Mouse (Mus musculus) heart, embryonic 15.5 days (tissue): ENCODE results near the gene S1pr3. TPM values are rescaled to one million over a fixed set of nuclear protein-coding genes. Genes with fewer than 3 reads are reported as not detected.

ENCODE experiments used
- ATAC-seq: fragments of 200-750 bp; cut with Nextera tagmentation; replicated peaks from 2 replicates; pipeline ENCODE4 v1.8.0; 2017; ENCODE audit warnings: low read depth, moderate TSS enrichment; ENCODE audit not compliant: insufficient number of reproducible peaks, insufficient read depth, low FRiP score
- H3K27ac ChIP-seq: fragments of 300-500 bp; sonication (generic); 2 replicates; pipeline ENCODE4 v1.5.1; 2015; ENCODE audit warnings: mild to moderate bottlenecking, inconsistent platforms
- H3K27me3 ChIP-seq: fragments of 300-500 bp; sonication (generic); 2 replicates; pipeline ENCODE4 v1.6.1; 2015; ENCODE audit warnings: inconsistent platforms
- H3K36me3 ChIP-seq: fragments of 300-500 bp; sonication (generic); 2 replicates; pipeline ENCODE4 v1.6.1; 2015; ENCODE audit warnings: mild to moderate bottlenecking, inconsistent platforms
- H3K4me1 ChIP-seq: fragments of 300-500 bp; sonication (generic); replicated peaks from 2 replicates; pipeline ENCODE4 v1.6.1; 2015; ENCODE audit warnings: inconsistent platforms
- H3K4me2 ChIP-seq: fragments of 300-500 bp; sonication (generic); 2 replicates; pipeline ENCODE4 v1.6.1; 2015; ENCODE audit warnings: inconsistent platforms, mild to moderate bottlenecking, moderate library complexity
- H3K4me3 ChIP-seq: fragments of 300-500 bp; sonication (generic); 2 replicates; pipeline ENCODE4 v1.5.1; 2015; ENCODE audit warnings: mild to moderate bottlenecking, inconsistent platforms
- H3K9ac ChIP-seq: fragments of 300-500 bp; sonication (generic); 2 replicates; pipeline ENCODE4 v1.6.1; 2015; ENCODE audit warnings: mild to moderate bottlenecking, inconsistent platforms
- H3K9me3 ChIP-seq: fragments of 300-500 bp; sonication (generic); replicated peaks from 2 replicates; pipeline ENCODE4 v1.6.1; 2016; ENCODE audit warnings: inconsistent platforms
- WGBS: fragments of 180-500 bp; shearing (Covaris S2); methylation state at CpG from one replicate; pipeline ENCODE4 v1.1.7; 2015; ENCODE audit warnings: mixed read lengths; 5-methylcytosine and 5-hydroxymethylcytosine counted together
- polyA plus RNA-seq: library from polyadenylated mRNA; unstranded; fragments of >200 nt; fragmentation: Nextera tagmentation; extraction: Ambion mirVana; gene quantifications from 2 replicates; pipeline ENCODE4 v1.2.1, GENCODE M21; 2015

S1pr3 gene
- polyA plus RNA-seq, 1 experiment from 2014 or later = 18.8 TPM

DNA sequence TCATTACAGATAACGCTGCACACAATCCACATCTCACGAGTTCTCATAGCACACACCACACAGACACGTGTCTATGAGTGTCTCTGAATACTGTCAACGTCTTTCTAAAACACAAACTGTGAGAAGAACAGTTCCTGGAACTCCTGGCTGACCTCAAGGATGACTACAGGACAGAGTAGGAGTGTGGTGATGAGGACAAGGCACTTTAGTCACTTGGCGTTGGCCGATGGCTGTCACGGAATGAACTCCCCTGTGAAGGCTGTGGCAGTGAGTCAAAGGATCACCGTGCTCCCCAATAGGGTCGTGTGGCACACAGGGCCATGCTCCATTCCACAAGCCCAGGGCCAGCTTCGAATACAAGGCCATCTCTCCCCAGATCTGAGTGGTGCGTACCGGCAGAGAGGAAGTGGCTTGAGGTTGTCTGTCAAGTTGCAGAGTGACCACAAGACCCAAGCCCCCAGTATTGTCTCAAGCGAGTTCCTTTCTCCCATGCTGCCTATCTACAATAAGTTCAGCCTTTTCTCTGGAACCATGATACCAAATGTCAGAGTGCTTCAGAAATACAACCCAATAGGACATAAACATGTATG is 2.6 kb upstream of the S1pr3 start:
- no peaks in the 10 kb centered on the region for H3K9me3 ChIP-seq
- H3K27me3 ChIP-seq = peaks cover 12% of the 10 kb centered on the region
- WGBS = 72% methylated on average over 13 of the region's 13 CpGs
- peaks cover 20% of the 10 kb centered on the region for H3K4me1 ChIP-seq
- H3K4me2 ChIP-seq = no peak overlapping the region
- no peak for ATAC-seq
- H3K27ac ChIP-seq = no peak overlapping the region
- no peaks in the 10 kb centered on the region for H3K36me3 ChIP-seq
- no peak overlapping the region for H3K9ac ChIP-seq
- H3K4me3 ChIP-seq = no peak overlapping the region

DNA sequence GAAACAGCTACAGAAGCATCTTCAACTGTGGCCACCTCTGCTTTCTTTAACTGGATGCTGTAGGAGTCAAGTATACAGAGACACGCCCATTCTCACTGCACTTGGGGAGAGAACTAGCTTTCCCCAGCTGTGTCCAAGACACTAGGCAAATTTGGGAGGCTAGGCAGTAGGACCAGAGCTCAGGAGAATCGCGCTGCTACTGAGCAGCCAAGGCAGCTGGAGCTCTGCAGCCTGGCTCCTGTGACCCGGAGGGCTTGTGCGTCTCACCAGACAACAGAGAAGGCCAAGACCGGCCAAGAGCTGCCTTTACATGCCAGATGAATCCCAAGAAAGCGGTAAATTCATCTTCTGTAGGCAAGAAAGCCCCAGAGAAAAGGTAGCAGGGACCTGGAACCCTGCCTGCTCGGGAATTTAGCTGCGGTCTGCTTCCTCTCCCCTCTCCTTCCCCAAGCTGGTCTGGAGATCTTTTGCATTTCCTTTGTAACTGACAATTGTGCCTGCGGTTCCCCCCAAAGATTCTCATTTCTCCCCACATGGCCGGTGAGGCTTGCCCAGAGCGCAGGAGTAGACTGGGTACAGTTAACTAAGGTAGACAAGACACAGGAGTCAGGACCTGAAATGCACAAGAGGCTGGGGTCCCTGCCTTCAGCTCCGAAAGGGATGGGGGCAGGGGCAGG is 760 bp upstream of the S1pr3 start:
- Histone ChIP-seq H3K27ac (peak overlapping the region; percentile 58), H3K4me2 (peak overlapping the region; percentile 86), H3K4me1 (peaks cover 29% of the 10 kb centered on the region), H3K9me3 (no peaks in the 10 kb centered on the region), H3K36me3 (no peaks in the 10 kb centered on the region), H3K27me3 (peaks cover 12% of the 10 kb centered on the region), H3K9ac (no peak overlapping the region), H3K4me3 (peak overlapping the region; percentile 66)
- 46% methylated on average over 13 of the region's 13 CpGs for WGBS
- no peak for ATAC-seq

DNA sequence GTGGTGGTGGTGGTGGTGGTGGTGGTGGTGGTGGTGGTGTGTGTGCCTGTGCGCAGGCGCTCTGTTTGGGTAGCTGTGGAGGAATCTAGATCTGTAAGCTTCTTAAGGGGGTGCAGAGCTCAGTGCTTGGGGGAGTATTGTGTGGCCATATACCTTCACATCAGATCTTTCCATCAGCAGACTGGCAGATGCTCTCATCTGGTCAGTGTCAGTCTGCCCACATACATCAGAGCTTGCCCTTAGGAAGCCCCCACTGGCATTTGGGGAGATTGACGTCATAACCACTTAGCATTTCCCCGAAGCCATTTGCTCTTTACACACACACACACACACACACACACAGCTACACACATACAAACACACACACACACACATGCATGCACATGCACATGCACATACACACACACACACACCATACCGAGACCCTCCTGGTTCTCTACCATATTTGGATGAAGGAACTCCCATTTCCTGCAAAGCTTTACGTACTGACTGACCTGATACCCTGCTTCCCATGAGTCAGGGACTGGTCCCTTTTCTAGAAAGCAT is 1.6 kb downstream of the S1pr3 start:
- Histone ChIP-seq H3K9ac (no peak overlapping the region), H3K27ac (no peak overlapping the region), H3K36me3 (peaks cover 6% of the 10 kb centered on the region; the same call in 1 of the 2 replicates), H3K4me1 (peaks cover 29% of the 10 kb centered on the region), H3K4me3 (peak overlapping the region; percentile 66), H3K9me3 (no peaks in the 10 kb centered on the region), H3K27me3 (peaks cover 12% of the 10 kb centered on the region), H3K4me2 (peak overlapping the region; percentile 86)
- WGBS = 66% methylated on average over 6 of the region's 6 CpGs
- no peak for ATAC-seq

DNA sequence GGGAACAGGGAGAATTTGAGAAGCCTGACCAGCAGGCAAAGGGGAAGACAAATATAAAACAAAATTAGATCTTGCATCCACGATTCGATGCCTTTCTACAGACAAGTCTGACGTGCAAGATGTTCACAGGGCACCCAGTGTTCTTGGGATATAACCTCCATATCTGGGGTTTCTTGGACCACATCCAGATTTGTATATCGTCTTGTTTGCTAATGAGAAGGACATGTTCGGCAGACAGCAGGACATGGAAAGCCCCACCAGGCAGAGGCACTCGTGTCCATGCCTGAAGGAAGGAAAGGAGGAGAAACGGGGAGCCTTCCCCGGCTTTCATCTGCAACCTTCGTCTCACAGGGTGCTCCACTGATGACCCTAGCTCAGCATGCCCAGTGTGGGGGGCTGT is 2.8 kb downstream of the S1pr3 start:
- ATAC-seq = no peak
- Histone ChIP-seq H3K27ac (peak overlapping the region; percentile 50), H3K4me1 (peaks cover 29% of the 10 kb centered on the region)

DNA sequence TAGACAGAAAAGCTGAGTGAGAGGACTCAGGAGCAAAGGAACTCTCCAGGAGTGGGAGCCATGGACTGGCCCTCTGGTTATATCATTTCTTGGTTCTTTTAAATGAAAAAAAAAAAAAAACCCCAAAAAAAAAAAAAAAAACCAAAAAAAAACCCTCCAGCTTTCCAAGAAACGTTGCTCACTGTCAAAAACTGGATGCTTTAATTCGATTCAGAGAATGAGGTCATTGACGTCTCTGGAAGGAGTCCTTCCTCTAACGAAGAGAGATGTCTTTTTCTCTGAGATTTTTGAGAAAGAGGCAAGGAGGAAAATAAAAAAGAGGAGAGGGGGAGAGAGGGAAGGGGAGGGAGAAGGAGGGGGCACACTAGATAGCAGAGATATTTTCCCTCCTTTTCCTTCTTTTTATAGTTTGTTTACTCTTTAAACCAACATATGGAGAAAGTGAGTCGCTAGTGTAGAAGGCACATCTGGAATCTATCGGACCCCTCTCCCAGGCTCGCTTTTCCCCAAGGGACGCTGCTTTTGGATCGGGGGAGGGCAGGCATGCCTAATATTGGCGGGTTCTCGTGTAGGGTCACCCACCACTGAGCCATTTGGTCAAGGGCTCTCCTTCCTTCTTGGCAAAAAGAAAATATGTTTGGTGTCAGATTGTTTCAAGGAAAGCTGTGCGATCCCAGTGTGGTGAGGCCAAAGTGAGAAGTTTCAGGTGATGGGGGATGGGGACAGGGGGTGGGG is 3.4 kb downstream of the S1pr3 start:
- peaks cover 8% of the 10 kb centered on the region for H3K27me3 ChIP-seq
- peak overlapping the region; percentile 66 for H3K4me3 ChIP-seq
- H3K4me1 ChIP-seq = peaks cover 29% of the 10 kb centered on the region
- no peaks in the 10 kb centered on the region for H3K9me3 ChIP-seq
- peak overlapping the region; percentile 50 for H3K27ac ChIP-seq
- H3K4me2 ChIP-seq = peak overlapping the region; percentile 86
- peak overlapping the region; percentile 38; the same call in 1 of the 2 replicates for H3K9ac ChIP-seq
- ATAC-seq = no peak
- 43% methylated on average over 12 of the region's 12 CpGs for WGBS
- peaks cover 13% of the 10 kb centered on the region; the same call in 1 of the 2 replicates for H3K36me3 ChIP-seq

More for the DNA sequence above, 2.8 kb downstream of the S1pr3 start:
- Histone ChIP-seq H3K9me3 (no peaks in the 10 kb centered on the region), H3K4me2 (peak overlapping the region; percentile 86), H3K4me3 (peak overlapping the region; percentile 66), H3K36me3 (peaks cover 13% of the 10 kb centered on the region; the same call in 1 of the 2 replicates), H3K27me3 (peaks cover 12% of the 10 kb centered on the region), H3K9ac (peak overlapping the region; percentile 38; the same call in 1 of the 2 replicates)
- 53% methylated on average over 9 of the region's 9 CpGs for WGBS

DNA sequence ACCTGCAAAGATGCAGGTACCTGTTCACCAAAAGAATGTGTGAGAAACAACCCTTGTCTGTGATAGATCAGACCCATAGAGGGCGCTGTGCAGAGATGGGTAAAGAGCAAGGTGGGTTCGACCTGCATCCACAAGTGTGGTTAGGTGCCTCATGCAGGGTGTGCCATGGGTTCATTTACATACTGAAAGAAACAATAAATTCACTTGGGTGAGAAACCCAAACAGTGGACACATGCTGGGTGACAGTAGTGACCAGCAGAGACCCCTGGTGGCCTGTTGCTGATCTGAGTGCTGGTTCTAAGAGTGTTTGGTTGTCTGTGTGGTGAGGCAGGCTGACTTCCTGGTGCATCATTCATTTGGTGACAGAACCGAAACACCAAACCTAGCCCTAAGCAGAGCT is 5.0 kb downstream of the S1pr3 start:
- Histone ChIP-seq H3K4me2 (no peak overlapping the region), H3K27me3 (no peaks in the 10 kb centered on the region), H3K4me1 (peaks cover 34% of the 10 kb centered on the region), H3K4me3 (no peak overlapping the region), H3K36me3 (peaks cover 13% of the 10 kb centered on the region; the same call in 1 of the 2 replicates), H3K9ac (no peak overlapping the region), H3K9me3 (no peaks in the 10 kb centered on the region), H3K27ac (no peak overlapping the region)
- ATAC-seq = no peak
- WGBS = 57% methylated on average over 3 of the region's 3 CpGs

DNA sequence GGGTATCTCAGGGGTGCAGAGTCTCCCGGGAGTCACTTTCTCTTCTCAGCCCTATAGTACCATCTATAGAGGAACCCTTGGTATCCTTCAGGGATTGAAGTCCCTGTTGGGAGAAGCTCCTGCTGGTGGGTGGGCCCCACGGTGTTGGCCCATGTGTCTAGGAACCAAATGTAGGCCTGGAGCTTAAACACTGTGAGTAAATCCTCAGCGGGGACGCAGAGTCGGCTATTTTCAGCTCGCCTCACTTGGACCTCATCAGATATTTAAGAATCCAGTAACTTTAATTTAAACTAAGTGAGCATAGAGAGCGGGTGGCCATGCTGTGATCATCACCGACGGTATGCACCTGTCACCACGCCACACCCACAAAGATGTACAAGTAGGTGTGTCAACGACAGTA is 8.3 kb downstream of the S1pr3 start:
- H3K4me2 ChIP-seq = no peak overlapping the region
- H3K9me3 ChIP-seq = no peaks in the 10 kb centered on the region
- peaks cover 26% of the 10 kb centered on the region for H3K4me1 ChIP-seq
- no peak for ATAC-seq
- H3K36me3 ChIP-seq = peaks cover 20% of the 10 kb centered on the region
- no peaks in the 10 kb centered on the region for H3K27me3 ChIP-seq
- H3K27ac ChIP-seq = no peak overlapping the region
- H3K4me3 ChIP-seq = no peak overlapping the region
- 76% methylated on average over 11 of the region's 11 CpGs for WGBS
- H3K9ac ChIP-seq = no peak overlapping the region

DNA sequence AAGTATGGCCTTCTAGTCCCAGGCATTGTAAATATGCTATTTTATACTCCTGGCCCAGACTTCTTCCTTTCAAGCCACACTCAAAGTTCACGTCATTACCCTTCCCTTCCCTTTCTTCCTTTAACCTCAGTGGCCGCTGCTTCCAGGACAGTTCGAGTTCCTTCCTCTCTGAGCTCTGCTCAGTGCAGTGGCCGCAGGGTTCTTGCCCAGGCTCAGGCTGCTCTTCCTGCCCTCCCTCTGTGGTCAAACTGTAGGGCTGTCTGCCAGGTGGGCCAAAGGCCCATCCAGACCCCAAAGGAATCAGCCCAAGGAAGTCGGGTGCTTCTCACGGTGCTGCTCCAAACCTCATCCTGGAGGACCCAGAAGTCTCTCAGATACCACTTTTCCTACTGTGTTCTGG is 9.4 kb downstream of the S1pr3 start:
- H3K9ac ChIP-seq = no peak overlapping the region; the same call in 1 of the 2 replicates
- H3K4me3 ChIP-seq = no peak overlapping the region
- peak overlapping the region; percentile 10 for H3K27ac ChIP-seq
- no peak for ATAC-seq
- H3K9me3 ChIP-seq = no peaks in the 10 kb centered on the region
- no peaks in the 10 kb centered on the region for H3K27me3 ChIP-seq
- peaks cover 18% of the 10 kb centered on the region for H3K4me1 ChIP-seq
- H3K4me2 ChIP-seq = no peak overlapping the region
- 57% methylated on average over 6 of the region's 6 CpGs for WGBS
- peaks cover 20% of the 10 kb centered on the region for H3K36me3 ChIP-seq

DNA sequence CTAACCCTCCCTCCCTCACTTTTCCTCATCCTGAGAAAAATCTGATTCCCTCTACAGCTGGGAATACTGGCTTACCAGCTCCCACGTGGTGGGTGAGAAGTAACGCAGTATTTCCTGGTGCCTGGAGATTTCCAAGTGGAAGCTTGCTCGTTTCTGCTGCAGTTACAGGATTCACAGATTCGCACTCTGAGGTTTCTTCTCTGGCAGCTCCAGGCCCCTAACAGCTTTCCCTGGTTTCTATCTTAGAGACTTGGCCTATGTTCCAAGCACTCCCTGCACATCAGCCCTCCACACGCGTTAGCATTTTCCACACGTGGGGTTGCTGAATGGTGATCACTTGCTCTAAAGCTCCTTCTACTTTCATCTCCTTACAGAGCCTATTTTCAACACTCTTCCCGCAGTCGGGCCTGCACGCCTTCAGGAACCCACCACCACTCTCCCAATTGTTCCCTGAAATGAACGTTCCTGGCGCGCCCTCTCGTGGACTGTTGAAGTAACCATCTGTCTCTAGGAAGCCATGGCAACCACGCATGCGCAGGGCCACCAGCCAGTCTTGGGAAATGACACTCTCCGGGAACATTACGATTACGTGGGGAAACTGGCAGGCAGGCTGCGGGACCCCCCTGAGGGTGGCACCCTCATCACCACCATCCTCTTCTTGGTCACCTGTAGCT is 10.0 kb downstream of the S1pr3 start:
- Histone ChIP-seq H3K4me2 (peak overlapping the region; percentile 42), H3K4me1 (peaks cover 16% of the 10 kb centered on the region), H3K27me3 (no peaks in the 10 kb centered on the region), H3K36me3 (peaks cover 20% of the 10 kb centered on the region), H3K9ac (no peak overlapping the region), H3K9me3 (no peaks in the 10 kb centered on the region), H3K4me3 (0 out of 2 replicates have a peak overlapping the region, but pooled peaks have one; percentile 4), H3K27ac (peak overlapping the region; percentile 10)
- peak; percentile 72 for ATAC-seq
- WGBS = 4% methylated on average over 20 of the region's 20 CpGs

DNA sequence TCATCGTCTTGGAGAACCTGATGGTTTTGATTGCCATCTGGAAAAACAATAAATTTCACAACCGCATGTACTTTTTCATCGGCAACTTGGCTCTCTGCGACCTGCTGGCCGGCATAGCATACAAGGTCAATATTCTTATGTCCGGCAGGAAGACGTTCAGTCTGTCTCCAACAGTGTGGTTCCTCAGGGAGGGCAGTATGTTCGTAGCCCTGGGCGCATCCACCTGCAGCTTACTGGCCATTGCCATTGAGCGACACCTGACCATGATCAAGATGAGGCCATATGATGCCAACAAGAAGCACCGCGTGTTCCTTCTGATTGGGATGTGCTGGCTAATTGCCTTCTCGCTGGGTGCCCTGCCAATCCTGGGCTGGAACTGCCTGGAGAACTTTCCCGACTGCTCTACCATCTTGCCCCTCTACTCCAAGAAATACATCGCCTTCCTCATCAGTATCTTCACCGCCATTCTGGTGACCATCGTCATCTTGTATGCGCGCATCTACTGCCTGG is 10.6 kb downstream of the S1pr3 start:
- Histone ChIP-seq H3K9me3 (no peaks in the 10 kb centered on the region), H3K4me3 (0 out of 2 replicates have a peak overlapping the region, but pooled peaks have one; percentile 4), H3K36me3 (peaks cover 20% of the 10 kb centered on the region), H3K9ac (no peak overlapping the region), H3K27me3 (no peaks in the 10 kb centered on the region), H3K27ac (no peak overlapping the region), H3K4me2 (peak overlapping the region; percentile 42), H3K4me1 (peaks cover 16% of the 10 kb centered on the region)
- 71% methylated on average over 19 of the region's 19 CpGs for WGBS
- no peak for ATAC-seq
